Mouse (Mus musculus) adrenal gland, postnatal 36 days (tissue): ENCODE data around the gene Usp4. TPM values are rescaled to one million over a fixed set of nuclear protein-coding genes. Genes with fewer than 3 reads are reported as not detected.

Experiments
- DNase-seq, 2 experiments: peaks; one replicate each; pipeline ENCODE4 v3.0.0; 2021; ENCODE audit warnings: mixed read lengths in 1 of 2
- total RNA-seq, 2 experiments: library from RNA; stranded (reverse); gene quantifications; 2 replicates each; pipeline ENCODE4 v1.2.3; 2021

The Usp4 gene
- total RNA-seq, 2 experiments from 2014 or later, result 110 to 120 TPM

- no peak for DNase-seq
Measured at GRCm38 (mm10) chr9:108411381-108411942, 63.8 kb downstream of the Usp4 start.

GRCm38 (mm10) chr9:108412221-108412620 lies 64.6 kb downstream of the Usp4 start:
- peak; percentile 24 to 67 for DNase-seq

- DNase-seq, result no peak
Measured at GRCm38 (mm10) chr9:108428384-108428783, 80.7 kb downstream of the Usp4 start, which contains the start of gene Ccdc36. Ccdc36 (minus strand) TSS chr9:108428484.

GRCm38 (mm10) chr9:108431431-108432067 lies 83.9 kb downstream of the Usp4 start:
- peak in 1 of 2 experiments; percentile 26 for DNase-seq

GRCm38 (mm10) chr9:108436182-108436581 lies 88.5 kb downstream of the Usp4 start, which contains the start of gene BC048562:
BC048562 (plus strand) TSS chr9:108436482.
- DNase-seq, result no peak

GRCm38 (mm10) chr9:108439176-108439575 lies 91.5 kb downstream of the Usp4 start:
- DNase-seq, result no peak

- DNase-seq, result no peak
Measured at GRCm38 (mm10) chr9:108440485-108440884, 92.8 kb downstream of the Usp4 start.

GRCm38 (mm10) chr9:108441236-108441919 lies 93.7 kb downstream of the Usp4 start:
- DNase-seq, result no peak

Other genes starting within 250 kb of the Usp4 start
- gene Bsn, start 157.5 kb upstream of the Usp4 start, total RNA-seq, result 1 to 10 TPM; 3.2 to 4.3 TPM
- gene Dag1, start 83.9 kb upstream of the Usp4 start, total RNA-seq, result 100 to 1,000 TPM; 142 to 144 TPM
- gene Nicn1, start 57.4 kb upstream of the Usp4 start, total RNA-seq, result 10 to 100 TPM; 17.1 TPM
- gene Amt, start 51.0 kb upstream of the Usp4 start, total RNA-seq, result 1 to 10 TPM; 2.7 to 4.4 TPM
- 100 to 1,000 TPM; 363 to 383 TPM for gene Rhoa, start 41.7 kb upstream of the Usp4 start, total RNA-seq
- gene Tcta, start 41.7 kb upstream of the Usp4 start, total RNA-seq, result 10 to 100 TPM; 38.8 to 48.3 TPM
- gene Gpx1, start 8.9 kb upstream of the Usp4 start, total RNA-seq, result 100 to 1,000 TPM; 538 to 748 TPM
- 1 to 10 TPM in 1 of 2 experiments, under 1 TPM in 1; 0.93 to 1.3 TPM for gene 1700102P08Rik, start 45.0 kb downstream of the Usp4 start, total RNA-seq
- gene Ccdc36, start 80.6 kb downstream of the Usp4 start, total RNA-seq, result not detected
- not detected for gene BC048562, start 88.6 kb downstream of the Usp4 start, total RNA-seq
- 10 to 100 TPM; 37.1 to 48.1 TPM for gene Ccdc71, start 112.7 kb downstream of the Usp4 start, total RNA-seq
- gene Klhdc8b, start 113.7 kb downstream of the Usp4 start, total RNA-seq, result 10 to 100 TPM; 20.1 to 21.5 TPM
- gene Lamb2, start 131.9 kb downstream of the Usp4 start, total RNA-seq, result 100 to 1,000 TPM; 117 to 133 TPM
- 100 to 1,000 TPM; 204 to 213 TPM for gene Usp19, start 142.7 kb downstream of the Usp4 start, total RNA-seq
- gene Qars, start 159.9 kb downstream of the Usp4 start, total RNA-seq, result 100 to 1,000 TPM; 191 to 194 TPM
- 100 to 1,000 TPM; 106 to 125 TPM for gene Qrich1, start 169.0 kb downstream of the Usp4 start, total RNA-seq
- gene Impdh2, start 212.4 kb downstream of the Usp4 start, total RNA-seq, result 100 to 1,000 TPM in 1 of 2 experiments, 10 to 100 TPM in 1; 76.8 to 118 TPM
- gene Ndufaf3, start 219.6 kb downstream of the Usp4 start, total RNA-seq, result 10 to 100 TPM; 63.6 to 75.4 TPM
- gene Dalrd3, start 222.0 kb downstream of the Usp4 start, total RNA-seq, result 10 to 100 TPM; 61.1 to 72.7 TPM
- gene Wdr6, start 230.9 kb downstream of the Usp4 start, total RNA-seq, result 100 to 1,000 TPM; 119 to 121 TPM
- gene P4htm, start 249.8 kb downstream of the Usp4 start, total RNA-seq, result 1 to 10 TPM; 5.6 to 6.3 TPM